Mouse (Mus musculus) bone marrow, adult 2 months (tissue): Measurements from ENCODE around the gene Nyap2.

Experiments
- CTCF ChIP-seq: fragments of 200-500 bp; IDR thresholded peaks from 2 replicates; pipeline ENCODE4 v1.5.1; 2011; ENCODE audit warnings: low read length, control low read depth; ENCODE audit not compliant: control insufficient read depth, insufficient read depth
- POLR2A ChIP-seq: fragments of 200-500 bp; IDR thresholded peaks from 2 replicates; pipeline ENCODE4 v1.6.1; 2011; ENCODE audit warnings: low read depth, mild to moderate bottlenecking, control low read depth, low read length, borderline replicate concordance; ENCODE audit not compliant: control insufficient read depth

DNA sequence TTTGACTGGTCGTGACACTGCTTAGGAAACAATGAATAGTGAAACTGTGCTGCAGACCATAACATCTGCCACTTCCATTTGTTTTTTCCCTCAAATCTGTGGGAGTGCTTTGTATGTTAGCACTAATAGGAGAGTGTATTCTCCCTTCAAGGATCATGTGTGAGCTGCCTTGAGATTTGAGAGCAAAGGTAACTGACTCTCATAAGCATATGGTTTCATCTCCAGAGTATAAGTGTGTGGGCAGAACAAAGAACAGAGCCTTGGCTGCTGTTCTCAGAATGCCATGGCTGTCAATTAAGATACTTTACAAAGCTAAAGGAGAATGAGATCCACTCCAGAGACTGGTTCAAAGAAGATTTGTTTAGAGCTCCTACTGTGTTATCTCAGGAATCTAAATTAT, 96.6 kb downstream of the Nyap2 start:
- TF ChIP-seq CTCF, result no peak
- no peak for TF ChIP-seq POLR2A
